Mouse (Mus musculus) limb, embryonic 13.5 days (tissue): ENCODE data around the gene Dtymk. TPM values are rescaled to one million over a fixed set of nuclear protein-coding genes. Genes with fewer than 3 reads are reported as not detected.
"Not testable (repeated sequence)": the region's sequence is repeated elsewhere in the genome, so short reads cannot be mapped to it uniquely, and the experiment has no call there.

Experiments used
- ATAC-seq: fragments of 200-750 bp; cut with Nextera tagmentation; 2 replicates; pipeline ENCODE4 v1.8.0; 2017; ENCODE audit warnings: low read depth, moderate number of reproducible peaks, moderate TSS enrichment; ENCODE audit not compliant: low FRiP score
- H3K27ac ChIP-seq: fragments of 300-500 bp; sonication (generic); 2 replicates; pipeline ENCODE4 v1.5.1; 2015; ENCODE audit warnings: inconsistent platforms, mild to moderate bottlenecking, moderate library complexity
- H3K27me3 ChIP-seq: fragments of 300-500 bp; sonication (generic); 2 replicates; pipeline ENCODE4 v1.6.1; 2015; ENCODE audit warnings: mild to moderate bottlenecking, inconsistent platforms
- H3K36me3 ChIP-seq: fragments of 300-500 bp; sonication (generic); 2 replicates; pipeline ENCODE4 v1.6.1; 2015; ENCODE audit warnings: inconsistent platforms, mild to moderate bottlenecking, moderate library complexity
- H3K4me1 ChIP-seq: fragments of 300-500 bp; sonication (generic); 2 replicates; pipeline ENCODE4 v1.6.1; 2015; ENCODE audit warnings: inconsistent platforms
- H3K4me2 ChIP-seq: fragments of 300-500 bp; sonication (generic); replicated peaks from 2 replicates; pipeline ENCODE4 v1.6.1; 2015; ENCODE audit warnings: inconsistent platforms, mild to moderate bottlenecking, moderate library complexity
- H3K4me3 ChIP-seq: fragments of 300-500 bp; sonication (generic); 2 replicates; pipeline ENCODE4 v1.5.1; 2015; ENCODE audit warnings: moderate library complexity, mild to moderate bottlenecking, inconsistent platforms
- H3K9ac ChIP-seq: fragments of 300-500 bp; sonication (generic); 2 replicates; pipeline ENCODE4 v1.6.1; 2015; ENCODE audit warnings: mild to moderate bottlenecking, inconsistent platforms
- H3K9me3 ChIP-seq: fragments of 300-500 bp; sonication (generic); 2 replicates; pipeline ENCODE4 v1.6.1; 2016; ENCODE audit warnings: inconsistent platforms
- WGBS: fragments of 180-500 bp; shearing (Covaris S2); methylation state at CpG from one replicate; pipeline ENCODE4 v1.1.7; 2015; 5-methylcytosine and 5-hydroxymethylcytosine counted together
- polyA plus RNA-seq: library from polyadenylated mRNA; unstranded; fragments of >200 nt; fragmentation: Nextera tagmentation; extraction: Ambion mirVana; gene quantifications from 2 replicates; pipeline ENCODE4 v1.2.1, GENCODE M21; 2015

The Dtymk gene
- polyA plus RNA-seq, result 251 and 255 TPM in 2 replicates

- WGBS, result under 1% methylated on average over 42 of the region's 42 CpGs
- Histone ChIP-seq H3K4me1 (peaks cover 40% of the 10 kb centered on the region), H3K36me3 (peaks cover 46% of the 10 kb centered on the region), H3K9ac (peak within 1 kb of the TSS; percentile 83), H3K27me3 (no peaks in the 10 kb centered on the region), H3K9me3 (no peaks in the 10 kb centered on the region), H3K4me2 (peak within 1 kb of the TSS; percentile 89), H3K27ac (peak within 1 kb of the TSS; percentile 81), H3K4me3 (peak within 1 kb of the TSS; percentile 77)
- ATAC-seq, result peak; percentile 73
Observed at GRCm38 (mm10) chr1:93801741-93802238, at the start of gene Dtymk. Dtymk (minus strand) TSS chr1:93801934.

GRCm38 (mm10) chr1:93845766-93846366, 44.1 kb upstream of the Dtymk start:
- not testable (repeated sequence) for H3K36me3 ChIP-seq, H3K4me2 ChIP-seq, H3K27ac ChIP-seq, ATAC-seq, H3K4me1 ChIP-seq, H3K9me3 ChIP-seq, H3K4me3 ChIP-seq, H3K9ac ChIP-seq, H3K27me3 ChIP-seq
- WGBS, result 74% methylated on average over 3 of the region's 3 CpGs

- 91% methylated on average over 8 of the region's 8 CpGs for WGBS
- H3K27ac ChIP-seq, H3K27me3 ChIP-seq, H3K9ac ChIP-seq, H3K4me1 ChIP-seq, H3K9me3 ChIP-seq, H3K4me2 ChIP-seq, H3K4me3 ChIP-seq, ATAC-seq: not testable (repeated sequence)
- peaks cover 27% of the 10 kb centered on the region for H3K36me3 ChIP-seq
Observed at GRCm38 (mm10) chr1:93838569-93838968, 36.8 kb upstream of the Dtymk start.

- H3K36me3 ChIP-seq, result peaks cover 27% of the 10 kb centered on the region
Observed at GRCm38 (mm10) chr1:93837335-93837734, 35.6 kb upstream of the Dtymk start.

GRCm38 (mm10) chr1:93836532-93836913, 34.8 kb upstream of the Dtymk start:
- H3K27ac ChIP-seq, result no peak overlapping the region
- H3K4me1 ChIP-seq, result no peaks in the 10 kb centered on the region
- peaks cover 27% of the 10 kb centered on the region for H3K36me3 ChIP-seq
- H3K9me3 ChIP-seq, result no peaks in the 10 kb centered on the region
- H3K9ac ChIP-seq, result no peak overlapping the region
- WGBS, result 92% methylated on average over 2 of the region's 2 CpGs
- H3K4me2 ChIP-seq, result no peak overlapping the region
- no peaks in the 10 kb centered on the region for H3K27me3 ChIP-seq
- no peak overlapping the region for H3K4me3 ChIP-seq
- no peak for ATAC-seq

More at GRCm38 (mm10) chr1:93837335-93837734, 35.6 kb upstream of the Dtymk start:
- 93% methylated on average over 8 of the region's 8 CpGs for WGBS
- no peaks in the 10 kb centered on the region for H3K4me1 ChIP-seq
- H3K27me3 ChIP-seq, result no peaks in the 10 kb centered on the region
- ATAC-seq, result no peak
- H3K27ac ChIP-seq, result no peak overlapping the region
- no peak overlapping the region for H3K4me2 ChIP-seq
- H3K4me3 ChIP-seq, result no peak overlapping the region
- H3K9ac ChIP-seq, result no peak overlapping the region
- no peaks in the 10 kb centered on the region for H3K9me3 ChIP-seq

GRCm38 (mm10) chr1:93835876-93836531, 34.3 kb upstream of the Dtymk start:
- Histone ChIP-seq H3K4me3 (no peak overlapping the region), H3K4me1 (no peaks in the 10 kb centered on the region), H3K4me2 (no peak overlapping the region), H3K27me3 (no peaks in the 10 kb centered on the region), H3K27ac (no peak overlapping the region), H3K9ac (no peak overlapping the region), H3K9me3 (no peaks in the 10 kb centered on the region), H3K36me3 (peaks cover 27% of the 10 kb centered on the region)
- 88% methylated on average over 6 of the region's 6 CpGs for WGBS
- no peak for ATAC-seq

- Histone ChIP-seq H3K4me1 (no peaks in the 10 kb centered on the region), H3K4me2 (no peak overlapping the region), H3K4me3 (no peak overlapping the region), H3K9ac (no peak overlapping the region), H3K36me3 (peaks cover 27% of the 10 kb centered on the region), H3K27me3 (no peaks in the 10 kb centered on the region), H3K27ac (no peak overlapping the region), H3K9me3 (no peaks in the 10 kb centered on the region)
- 89% methylated on average over 4 of the region's 4 CpGs for WGBS
- ATAC-seq, result peak; percentile 28; the same call in 1 of the 2 replicates
Observed at GRCm38 (mm10) chr1:93835211-93835610, 33.5 kb upstream of the Dtymk start.

- no peak for ATAC-seq
- Histone ChIP-seq H3K4me1 (no peaks in the 10 kb centered on the region), H3K27me3 (no peaks in the 10 kb centered on the region), H3K4me2 (no peak overlapping the region), H3K9me3 (no peaks in the 10 kb centered on the region), H3K9ac (no peak overlapping the region), H3K36me3 (peaks cover 32% of the 10 kb centered on the region), H3K4me3 (no peak overlapping the region), H3K27ac (no peak overlapping the region)
- 86% methylated on average over 7 of the region's 7 CpGs for WGBS
Observed at GRCm38 (mm10) chr1:93834671-93835150, 33.0 kb upstream of the Dtymk start.

- not testable (repeated sequence) for H3K4me1 ChIP-seq, H3K9ac ChIP-seq, H3K27ac ChIP-seq, H3K9me3 ChIP-seq, H3K27me3 ChIP-seq, H3K4me2 ChIP-seq, ATAC-seq, H3K4me3 ChIP-seq
- WGBS, result 44% methylated on average over 3 of the region's 4 CpGs
- H3K36me3 ChIP-seq, result peaks cover 28% of the 10 kb centered on the region
Observed at GRCm38 (mm10) chr1:93832754-93833360, 31.1 kb upstream of the Dtymk start.

- no peak for ATAC-seq
- Histone ChIP-seq H3K27me3 (no peaks in the 10 kb centered on the region), H3K4me1 (peaks cover 14% of the 10 kb centered on the region), H3K36me3 (peaks cover 11% of the 10 kb centered on the region), H3K4me2 (peak overlapping the region; percentile 76), H3K9me3 (no peaks in the 10 kb centered on the region), H3K4me3 (peak overlapping the region; percentile 53; the same call in 1 of the 2 replicates), H3K27ac (no peak overlapping the region), H3K9ac (no peak overlapping the region)
- 98% methylated on average over 9 of the region's 9 CpGs for WGBS
Observed at GRCm38 (mm10) chr1:93826540-93826835, 24.8 kb upstream of the Dtymk start.

- no peaks in the 10 kb centered on the region for H3K27me3 ChIP-seq
- no peaks in the 10 kb centered on the region for H3K9me3 ChIP-seq
- H3K4me1 ChIP-seq, result peaks cover 14% of the 10 kb centered on the region
- WGBS, result 44% methylated on average over 27 of the region's 27 CpGs
- peak overlapping the region; percentile 53 for H3K4me3 ChIP-seq
- H3K27ac ChIP-seq, result peak overlapping the region; percentile 94
- peak overlapping the region; percentile 69 for H3K9ac ChIP-seq
- peak overlapping the region; percentile 76 for H3K4me2 ChIP-seq
- no peak for ATAC-seq
- H3K36me3 ChIP-seq, result peaks cover 16% of the 10 kb centered on the region
Observed at GRCm38 (mm10) chr1:93825771-93826539, 24.2 kb upstream of the Dtymk start.
